Mouse (Mus musculus) layer of hippocampus, postnatal 14 days (tissue): Measurements from ENCODE around the gene Akt2. TPM values are rescaled to one million over a fixed set of nuclear protein-coding genes. Genes with fewer than 3 reads are reported as not detected.
A peak's percentile ranks its signal among the peaks of the same experiment; 100 is the strongest.

Experiments used
- DNase-seq, 2 experiments: peaks; one replicate each; pipeline ENCODE4 v3.0.0; 2021 to 2022; ENCODE audit warnings: low spot score in 2 of 2, mixed read lengths in 1 of 2
- total RNA-seq, 2 experiments: library from RNA; stranded (reverse); gene quantifications; 2 replicates each; pipeline ENCODE4 v1.2.3; 2021

Akt2 gene
- total RNA-seq, 2 experiments from 2014 or later = 93.7 to 103 TPM

DNA sequence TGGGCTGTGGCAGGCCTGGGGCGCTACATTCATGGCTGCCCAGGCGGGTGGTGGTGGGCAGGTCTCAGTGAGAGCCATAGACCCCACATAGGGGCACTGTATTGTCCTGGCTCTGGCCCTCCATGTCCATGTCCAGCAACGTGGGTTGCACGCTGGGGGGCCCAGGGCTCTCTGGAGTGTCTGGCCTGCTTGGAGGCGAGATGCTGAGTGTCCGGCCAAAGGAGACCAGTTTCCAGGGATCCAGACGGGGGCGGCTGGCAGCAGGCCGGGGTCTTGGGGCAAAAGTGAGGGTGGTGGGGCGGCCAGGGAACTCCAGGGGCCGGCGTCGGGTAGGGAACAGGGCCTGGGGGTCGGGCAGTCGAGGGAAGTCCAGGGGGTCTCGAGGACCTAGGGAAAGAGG lies 65.2 kb downstream of the Akt2 start:
- DNase-seq = no peak

DNA sequence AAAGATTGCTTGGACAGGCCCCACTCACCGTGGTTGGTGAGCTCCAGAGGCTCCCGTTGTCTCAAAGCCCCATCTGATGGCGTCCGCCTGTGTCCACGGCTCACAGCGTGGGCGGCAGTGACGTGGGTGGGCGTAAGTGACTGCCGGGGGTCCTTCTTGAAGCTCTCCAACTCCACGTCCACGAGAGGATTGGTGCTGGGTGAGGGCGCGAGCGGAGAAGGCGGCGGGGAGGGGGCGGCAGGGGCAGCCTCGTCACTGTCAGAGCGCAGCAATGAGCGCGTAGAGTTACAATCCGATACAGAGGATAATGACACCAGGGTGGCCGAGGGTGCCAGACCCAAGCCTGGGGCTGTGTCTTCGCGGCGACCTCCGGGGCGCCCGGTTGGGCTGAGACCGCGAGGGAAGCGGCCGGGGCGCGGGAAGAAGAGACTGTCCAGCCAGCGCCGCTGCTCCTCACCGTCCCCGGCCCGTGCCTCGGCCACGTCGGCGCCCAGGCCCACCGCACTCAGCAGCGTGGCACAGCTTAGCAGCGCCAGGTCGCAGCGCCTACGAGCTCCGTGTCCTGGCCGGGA lies 66.6 kb downstream of the Akt2 start:
- no peak for DNase-seq

DNA sequence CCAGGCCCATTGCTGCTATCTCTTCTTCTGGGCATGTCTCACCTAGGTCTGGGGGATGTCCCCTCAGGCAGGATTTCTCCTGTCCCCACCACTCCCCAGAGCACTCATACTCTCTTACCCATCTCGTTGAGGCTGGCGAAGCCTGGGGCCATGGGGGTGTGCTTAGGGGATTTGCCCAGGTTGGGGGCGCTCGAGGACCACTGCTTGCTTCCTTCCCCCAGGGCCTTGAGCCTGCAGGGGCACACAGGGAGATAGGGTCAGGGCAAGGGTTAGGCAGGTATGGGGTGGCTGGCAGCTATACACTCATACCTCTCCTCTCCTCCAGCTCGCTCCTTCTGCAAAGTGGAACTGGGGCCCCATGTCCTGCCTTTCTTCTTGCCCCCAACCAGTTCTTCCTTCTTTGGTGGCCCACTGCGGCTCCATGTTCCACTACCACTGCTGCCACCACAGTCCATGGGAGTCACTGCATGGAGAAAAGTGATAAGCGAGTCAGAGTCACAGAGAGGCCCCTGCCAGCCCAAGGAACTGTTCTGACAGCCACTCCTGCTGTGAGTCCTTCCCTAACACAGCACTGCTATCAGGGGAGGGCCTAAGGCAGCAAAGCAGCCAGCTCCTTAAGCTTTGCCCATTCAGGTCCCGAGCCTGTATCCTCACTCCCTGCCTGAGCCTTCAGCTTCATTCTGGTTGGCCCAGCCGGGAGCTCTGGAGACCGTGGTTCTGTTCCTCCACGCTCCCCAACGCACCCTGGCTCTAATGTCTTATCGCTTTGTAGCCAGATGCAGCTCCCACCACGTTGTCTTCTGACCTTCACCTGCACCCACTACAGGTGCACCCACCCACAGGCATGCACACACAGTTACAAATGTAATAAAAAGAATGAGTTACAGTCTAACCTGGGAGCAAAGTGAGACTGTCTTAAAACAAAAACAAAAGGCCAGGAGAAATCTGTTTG lies 67.6 kb downstream of the Akt2 start:
- DNase-seq = no peak

GRCm38 (mm10) chr7:27662038-27662437 lies 70.7 kb downstream of the Akt2 start:
- DNase-seq = no peak

DNA sequence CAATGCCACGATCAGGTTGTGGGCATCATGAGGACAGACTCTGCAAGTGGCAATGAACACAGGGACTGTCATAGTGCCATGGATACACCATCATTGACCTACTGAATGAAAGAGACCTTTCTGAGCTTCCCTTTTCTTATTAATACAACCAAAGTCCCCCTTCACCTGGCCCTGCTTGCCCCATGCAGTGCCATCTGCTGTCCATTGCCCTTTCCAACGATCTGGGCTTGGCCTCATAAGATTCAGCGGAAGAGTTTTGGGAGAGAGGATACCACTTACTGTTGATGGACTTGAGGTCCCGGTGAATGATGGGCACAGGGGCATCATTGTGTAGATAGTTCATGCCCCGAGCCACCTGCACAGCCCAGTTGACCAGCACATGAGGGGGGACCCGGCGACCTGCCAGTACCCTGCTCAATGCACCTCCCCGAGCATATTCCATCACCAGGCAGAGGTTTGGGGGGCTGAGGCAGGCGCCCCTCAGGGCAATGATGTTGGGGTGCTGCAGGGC lies 81.8 kb downstream of the Akt2 start:
- no peak for DNase-seq

DNA sequence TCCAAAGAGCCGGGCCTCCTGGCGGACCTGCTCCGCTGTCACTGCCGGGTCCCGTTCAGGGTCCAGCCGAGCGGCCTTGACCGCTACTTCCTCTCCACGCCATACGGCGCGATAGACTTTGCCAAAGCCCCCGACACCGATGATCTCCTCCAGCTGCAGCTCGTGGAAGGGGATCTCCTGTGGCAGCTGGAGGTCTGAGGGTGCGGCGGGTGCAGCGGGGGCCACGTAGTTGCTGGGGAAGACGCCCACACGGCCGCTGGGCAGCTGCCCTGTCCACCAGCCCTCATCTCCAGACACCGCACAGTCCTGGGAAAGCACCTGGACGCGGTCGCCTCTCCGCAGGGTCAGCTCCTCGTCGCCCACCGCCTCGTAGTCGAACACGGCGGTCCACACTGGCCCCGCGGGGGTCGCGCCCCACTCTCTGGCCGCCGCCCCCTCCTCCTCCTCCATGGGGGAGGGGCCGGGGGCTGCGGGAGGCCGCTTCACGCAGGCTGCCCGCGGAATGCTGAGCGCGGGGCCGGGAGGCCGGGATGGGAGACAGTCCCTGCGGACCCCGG lies 82.3 kb downstream of the Akt2 start:
- DNase-seq = no peak

DNA sequence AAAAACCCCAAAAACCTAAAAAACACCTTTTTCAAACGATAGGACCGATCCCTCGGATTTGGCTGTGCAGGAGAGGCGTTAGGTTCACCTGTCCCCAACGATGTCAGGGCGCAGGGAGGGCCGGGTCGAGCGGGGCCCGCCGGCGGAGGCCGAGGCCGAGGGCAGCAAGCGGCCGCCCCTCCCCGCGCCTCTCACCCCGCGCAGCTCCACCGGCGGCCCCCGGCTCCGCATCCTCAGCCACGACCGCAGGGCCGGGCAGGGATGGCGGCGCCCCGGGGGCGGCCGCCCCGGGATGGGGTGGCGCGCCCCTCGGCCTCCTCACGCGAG lies 82.8 kb downstream of the Akt2 start:
- no peak for DNase-seq

- DNase-seq = peak; percentile 96 to 97
Observed at GRCm38 (mm10) chr7:27674522-27675221, 83.3 kb downstream of the Akt2 start, which contains the start of gene Map3k10. Gene Map3k10 (minus strand): TSS chr7:27674598.

GRCm38 (mm10) chr7:27675222-27675612 lies 83.9 kb downstream of the Akt2 start:
- DNase-seq = no peak

- DNase-seq = no peak
Observed at GRCm38 (mm10) chr7:27683218-27683617, 91.9 kb downstream of the Akt2 start.

DNA sequence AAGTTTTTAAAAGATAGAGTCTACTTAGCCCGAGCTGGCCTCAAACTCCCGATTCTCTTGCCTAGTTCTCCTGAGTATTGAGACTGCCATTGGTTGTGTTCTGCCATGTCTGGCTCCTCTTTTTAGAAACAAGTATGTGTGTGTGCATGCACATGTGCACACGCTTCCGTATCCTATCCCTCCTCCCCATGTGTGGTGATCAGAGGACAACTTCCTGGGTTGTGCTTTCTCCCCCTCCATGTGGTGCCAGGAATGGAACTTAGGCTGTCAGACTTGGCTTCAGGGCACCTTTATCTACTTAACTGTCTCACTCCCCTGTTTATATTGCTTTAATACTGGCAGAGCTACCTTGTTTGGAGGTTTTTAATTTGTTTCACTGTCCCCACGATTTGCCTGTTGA lies 93.9 kb downstream of the Akt2 start:
- DNase-seq = no peak

GRCm38 (mm10) chr7:27685681-27686080 lies 94.3 kb downstream of the Akt2 start:
- DNase-seq = no peak

- no peak for DNase-seq
Observed at GRCm38 (mm10) chr7:27687043-27687442, 95.7 kb downstream of the Akt2 start.

DNA sequence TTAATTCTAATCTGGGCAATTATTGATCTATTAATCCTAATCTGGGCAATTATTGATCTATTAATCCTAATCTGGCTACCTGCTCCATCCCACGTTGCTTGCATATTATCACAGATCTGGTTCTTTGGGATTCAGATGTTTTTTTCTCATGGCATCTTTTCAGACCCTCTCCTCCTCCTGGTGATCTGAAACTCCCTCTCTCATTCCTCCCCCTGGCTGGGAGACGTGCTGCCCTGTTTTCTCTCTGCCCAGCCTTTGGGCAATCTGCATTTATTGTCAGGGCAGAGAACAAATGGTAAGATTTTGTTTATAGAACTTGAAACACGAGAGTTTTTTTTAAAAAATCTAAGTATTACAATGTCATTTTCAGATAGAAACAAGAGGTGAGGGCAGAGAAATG lies 96.5 kb downstream of the Akt2 start:
- DNase-seq = no peak

- DNase-seq = no peak
Observed at GRCm38 (mm10) chr7:27688246-27688788, 97.0 kb downstream of the Akt2 start.

GRCm38 (mm10) chr7:27688815-27689612 lies 97.7 kb downstream of the Akt2 start, which contains the start of gene Zfp607b:
Gene Zfp607b (plus strand): TSS chr7:27689340.
- DNase-seq = peak; percentile 87 to 96
